Mouse (Mus musculus) B cell, adult (primary cell): ENCODE results near the gene Tbx4. TPM values are rescaled to one million over a fixed set of nuclear protein-coding genes. Genes with fewer than 3 reads are reported as not detected.

Experiments
- total RNA-seq: library from RNA; stranded (reverse); gene quantifications from 4 replicates; pipeline ENCODE4 v1.2.4, GENCODE M21; 2023; ENCODE audit not compliant: inconsistent age

Gene Tbx4
- not detected in 4 replicates for total RNA-seq

DNA sequence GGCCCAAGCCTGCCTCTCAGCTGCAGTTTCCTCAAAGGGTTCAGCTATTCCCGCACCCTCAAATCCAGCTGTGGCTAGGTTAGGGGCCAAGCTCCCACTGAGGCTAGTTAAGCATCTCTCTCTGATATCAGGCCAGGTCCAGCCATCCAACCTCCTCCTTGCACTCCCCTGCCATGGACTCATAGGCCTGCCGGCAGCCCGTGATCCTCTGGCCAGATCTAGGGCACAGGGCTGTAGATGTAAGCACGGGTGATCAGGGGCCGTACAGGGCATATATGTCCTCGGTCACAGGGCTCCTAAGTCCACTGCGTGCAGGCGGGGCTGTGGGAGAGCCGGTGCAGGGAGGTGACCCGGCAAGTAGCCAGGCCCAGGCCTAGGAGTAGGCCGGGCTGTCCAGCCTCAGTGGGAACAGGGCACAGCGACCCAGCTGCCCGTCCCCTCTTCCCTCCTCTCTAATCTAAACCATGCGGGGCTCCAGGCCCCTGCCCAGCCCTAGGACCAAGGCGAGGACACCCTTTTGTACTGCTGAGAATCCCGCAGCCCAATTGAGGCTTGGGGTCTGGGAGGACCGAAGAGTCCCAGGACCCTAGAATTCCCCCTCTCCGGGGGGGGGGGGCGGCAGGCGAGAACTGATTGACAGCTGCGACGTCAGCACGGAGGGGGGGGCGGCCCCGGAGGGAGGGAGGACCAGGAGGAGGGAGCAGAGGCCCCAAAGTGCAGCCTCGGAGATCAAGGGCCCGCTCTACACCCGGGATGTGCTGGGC, at the start of gene Tbx4:
Tbx4 (plus strand) TSS at position 758 of the 764 bp plus-strand sequence.

DNA sequence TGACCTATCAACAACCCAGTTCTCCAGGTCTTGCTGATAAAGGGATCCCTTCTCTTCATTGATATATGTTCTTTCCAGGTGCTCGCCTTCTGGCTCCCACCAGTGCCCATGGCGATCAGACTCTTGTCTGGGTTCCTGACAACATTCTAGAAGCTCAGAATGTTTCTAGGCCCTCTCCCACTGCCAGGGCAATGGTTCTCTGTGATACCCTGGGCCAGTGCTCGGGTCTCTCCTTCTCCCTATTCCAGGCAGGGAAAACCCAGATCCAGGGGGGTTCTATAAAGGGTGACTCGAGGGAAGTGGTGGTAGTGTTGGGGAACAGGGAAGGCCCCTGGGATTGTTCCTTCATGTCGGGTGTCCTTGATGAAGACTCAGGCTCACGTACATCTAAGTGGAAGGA, 36.0 kb upstream of the Tbx4 start, which contains the start of gene Gm11444:
Gm11444 (minus strand) TSS at position 101 of the 400 bp plus-strand sequence.

Other genes with a start within 250 kb of the Tbx4 start
- gene Tbx2, start 53.9 kb upstream of the Tbx4 start, total RNA-seq, result 0.63 to 0.96 TPM (median 0.84 TPM) in 4 replicates
- gene Gm11444, start 36.1 kb upstream of the Tbx4 start, total RNA-seq, result not detected in 4 replicates